Mouse (Mus musculus) cerebellum, adult 11 months (tissue): ENCODE measurements around the gene Olfr569.

Experiments used
- DNase-seq: peaks from one replicate; pipeline ENCODE4 v3.0.0; 2022

Olfr569 gene

DNA sequence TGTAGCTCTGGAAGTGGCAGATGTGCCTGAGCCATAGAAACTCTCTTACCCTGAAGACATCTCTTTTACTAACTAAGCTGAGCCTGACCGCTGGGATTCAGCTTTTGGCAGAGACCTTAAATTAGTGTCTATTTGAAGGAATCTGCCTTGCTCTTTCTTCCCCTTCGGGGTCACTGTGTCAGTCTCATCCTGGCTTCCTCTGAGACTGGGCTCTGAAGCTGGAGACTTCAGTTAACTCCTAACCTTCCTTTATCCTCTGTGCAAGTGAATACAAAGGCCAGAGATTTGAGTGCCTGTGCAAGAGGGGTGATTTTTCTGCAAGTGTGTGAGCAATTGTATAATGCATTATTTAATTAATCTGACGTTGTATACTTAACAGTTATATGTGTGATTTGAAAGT lies at the start of gene Olfr569:
Olfr569 (minus strand) TSS at position 101 of the 400 bp plus-strand sequence.
- DNase-seq, result no peak

DNA sequence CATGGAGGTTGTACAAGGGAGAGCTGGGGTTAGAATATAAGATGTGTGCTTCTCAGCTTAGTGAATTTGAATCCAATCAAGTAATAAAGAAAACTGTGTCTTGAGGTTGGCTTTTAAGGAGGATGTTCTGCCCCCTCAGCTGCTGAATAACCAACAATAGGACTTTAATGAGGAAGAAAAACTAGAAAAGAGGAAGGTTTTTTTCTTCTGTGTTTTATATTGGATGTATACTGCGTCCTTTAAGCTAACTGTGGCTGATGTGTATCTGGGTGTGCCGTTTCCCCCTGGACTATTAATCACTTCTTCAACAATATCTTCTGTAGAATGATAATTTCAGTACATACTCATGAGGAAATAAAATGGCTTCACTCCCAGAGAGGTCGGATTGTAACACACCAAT lies 36.4 kb upstream of the Olfr569 start:
- DNase-seq, result no peak

DNA sequence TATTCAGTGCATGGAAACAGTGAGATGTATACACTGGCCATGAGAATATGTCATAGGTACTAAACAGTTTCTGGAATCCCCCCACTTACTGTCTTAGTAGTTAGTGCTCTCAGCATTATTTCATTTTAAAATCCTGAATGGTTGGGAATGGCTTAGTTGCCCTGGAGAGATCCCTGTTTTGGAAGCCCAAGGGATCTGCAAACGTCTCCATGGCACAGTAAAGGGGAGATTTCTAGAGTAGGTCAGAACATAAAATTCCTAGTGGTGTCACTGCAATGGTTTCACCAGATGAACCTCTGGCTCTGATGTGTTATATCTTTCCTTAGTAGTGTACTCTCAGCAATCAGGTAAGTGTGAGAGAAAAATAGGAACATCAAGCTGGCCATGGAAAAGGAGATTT lies 33.4 kb upstream of the Olfr569 start, which contains the start of gene Olfr572:
Olfr572 (plus strand) TSS at position 301 of the 400 bp plus-strand sequence.
- DNase-seq, result no peak

DNA sequence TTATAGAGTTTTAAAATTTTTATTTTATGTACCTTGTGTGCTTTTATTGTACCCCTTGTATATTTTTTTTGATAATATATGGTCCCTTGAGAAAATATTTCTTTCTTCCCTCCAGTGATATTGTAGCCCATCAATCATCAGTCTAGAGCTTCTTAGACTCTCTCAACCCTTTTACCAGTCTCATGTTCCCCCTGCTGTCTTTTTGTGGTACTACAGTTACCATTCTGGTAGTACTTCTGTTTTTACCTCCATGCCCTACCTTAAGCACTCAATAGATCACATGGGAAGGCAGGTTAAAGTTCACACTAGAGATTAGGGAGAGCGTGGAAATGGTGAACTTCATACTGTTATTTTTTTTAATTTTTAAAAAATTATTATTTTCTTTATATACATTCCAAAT lies 28.9 kb upstream of the Olfr569 start:
- no peak for DNase-seq

DNA sequence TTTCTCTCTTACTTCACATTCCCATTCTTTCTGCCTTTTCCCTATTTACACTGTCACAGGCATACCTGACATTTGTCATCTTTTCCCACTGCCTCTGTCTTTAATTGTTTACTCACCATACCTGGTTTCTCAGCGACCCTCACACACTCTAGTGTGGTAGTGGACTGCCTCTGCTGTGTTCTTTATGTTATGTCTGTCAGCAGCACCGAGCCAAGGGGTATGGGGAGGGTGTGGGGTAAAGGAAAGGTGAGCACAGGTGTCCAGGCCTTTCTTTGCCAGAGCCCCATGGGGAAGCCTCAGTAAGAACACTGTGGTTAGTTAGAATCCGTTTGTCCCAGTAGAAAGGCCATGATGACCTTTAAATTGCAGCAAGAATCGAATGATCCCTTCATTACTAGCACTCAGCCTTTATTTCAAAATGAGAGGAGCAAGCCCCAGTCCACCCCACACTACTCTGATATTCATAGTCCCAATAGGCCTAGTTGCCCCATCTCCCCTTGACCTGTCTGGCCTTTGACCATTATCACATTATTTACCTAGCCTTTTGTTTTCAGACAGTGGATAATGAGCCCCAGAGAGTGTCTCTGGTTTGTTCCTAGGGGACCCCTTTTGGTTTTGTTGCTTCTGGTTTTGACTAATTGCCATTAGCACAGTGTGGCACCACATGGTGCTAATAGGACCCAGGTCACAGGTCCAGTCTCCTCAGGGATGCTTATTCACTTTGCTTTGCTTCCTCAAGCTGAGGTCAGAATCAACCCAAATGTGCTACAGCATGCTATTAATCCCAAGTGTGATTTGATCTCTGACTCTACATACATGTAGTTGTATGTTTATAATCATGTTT lies 26.6 kb upstream of the Olfr569 start, which contains the start of gene Olfr571:
Olfr571 (minus strand) TSS at position 505 of the 844 bp plus-strand sequence.
- DNase-seq, result no peak

DNA sequence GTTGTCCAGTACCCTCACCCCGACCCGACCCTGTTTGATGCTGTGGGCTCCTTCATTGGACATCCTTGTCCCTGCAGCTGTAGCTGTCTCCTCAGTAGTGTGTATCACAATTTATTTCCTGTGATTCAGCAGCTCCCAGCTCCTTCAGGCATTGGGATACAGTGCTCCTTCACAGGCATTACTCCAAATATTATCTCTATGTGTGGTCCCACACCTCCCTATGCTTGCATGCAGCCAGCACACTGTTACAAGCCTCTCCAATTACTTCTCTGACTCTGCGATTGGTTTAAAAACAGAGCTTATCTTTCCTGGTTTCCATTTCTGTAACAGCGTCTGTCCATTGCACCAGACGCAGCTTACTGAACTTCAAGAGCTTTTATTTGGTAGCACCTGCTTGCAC lies 25.7 kb upstream of the Olfr569 start:
- no peak for DNase-seq

DNA sequence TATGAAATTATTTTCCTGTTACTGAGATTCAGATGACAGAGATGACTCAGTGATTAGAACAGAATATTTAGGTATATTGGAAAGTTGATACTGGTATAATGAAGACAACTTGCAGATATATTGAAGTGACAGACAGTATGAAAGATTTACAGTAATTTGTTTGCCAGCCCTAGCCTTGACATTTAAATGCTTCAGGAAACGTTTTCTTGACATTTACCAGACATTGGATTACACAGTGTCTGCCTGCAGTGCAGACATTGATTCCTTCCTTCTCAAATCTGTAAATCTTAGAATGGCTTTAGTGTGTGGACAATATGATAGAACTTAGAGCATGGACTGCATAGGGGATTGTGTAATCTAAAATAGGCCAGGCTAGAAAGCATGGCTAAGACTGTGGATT lies 24.6 kb upstream of the Olfr569 start:
- no peak for DNase-seq

DNA sequence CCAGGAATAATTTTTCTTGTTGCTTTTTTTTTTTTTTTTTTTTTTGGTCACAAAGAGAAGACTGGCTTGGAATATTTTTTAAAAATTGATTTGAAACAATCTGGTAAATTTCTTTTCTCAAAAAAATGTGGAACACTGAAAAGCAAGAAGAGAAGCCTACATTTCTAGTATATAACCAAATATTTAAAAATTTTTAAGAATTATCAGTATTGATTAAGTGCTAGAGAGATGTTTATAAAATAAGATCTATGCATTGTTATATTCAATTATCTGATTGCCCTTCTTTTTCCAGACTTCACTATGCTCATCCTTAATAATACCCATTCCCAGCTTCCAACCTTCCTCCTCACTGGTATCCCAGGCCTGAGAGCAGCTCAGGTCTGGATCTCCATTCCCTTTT lies 13.9 kb downstream of the Olfr569 start, which contains the start of gene Olfr568:
Olfr568 (plus strand) TSS at position 301 of the 400 bp plus-strand sequence.
- no peak for DNase-seq

DNA sequence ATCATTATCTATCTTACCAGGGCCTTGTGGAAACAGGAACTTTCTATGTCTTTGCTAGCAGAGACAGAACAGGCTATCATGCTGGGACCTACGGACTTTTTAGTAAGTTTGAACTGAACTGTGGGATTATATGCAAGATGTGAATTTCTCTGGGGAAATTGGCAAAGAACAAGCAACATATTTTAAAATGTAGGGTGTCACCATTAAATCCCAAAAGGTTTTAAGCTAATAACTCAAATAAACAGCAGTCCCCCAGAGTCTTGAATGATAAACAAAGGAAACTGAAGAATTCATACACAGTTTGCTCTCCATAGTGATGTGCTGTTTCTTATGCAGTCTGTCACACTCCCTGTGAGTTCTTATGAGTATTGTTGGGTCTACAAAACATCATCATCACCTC lies 32.0 kb downstream of the Olfr569 start, which contains the start of gene Olfr566:
Olfr566 (minus strand) TSS at position 101 of the 400 bp plus-strand sequence.
- no peak for DNase-seq

DNA sequence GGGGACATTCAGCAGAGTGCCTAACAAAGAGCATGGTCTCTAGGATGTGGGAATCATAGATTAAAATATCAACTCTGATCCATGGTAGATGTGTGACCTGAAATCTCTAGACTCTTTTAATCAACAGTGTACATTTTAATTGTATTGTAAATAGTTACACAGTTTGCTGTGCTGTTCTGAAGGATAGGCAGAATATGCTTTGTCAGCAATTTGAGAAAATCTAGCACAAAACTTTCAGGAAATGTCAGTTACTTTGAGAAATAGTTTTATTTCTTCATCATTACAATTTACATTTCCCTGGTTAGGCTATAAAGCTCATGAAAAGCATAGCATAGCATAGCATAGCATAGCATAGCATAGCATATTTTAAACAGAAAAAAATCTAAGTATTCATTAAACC lies 34.9 kb downstream of the Olfr569 start:
- no peak for DNase-seq
